Mouse (Mus musculus): ENCODE results near the gene Hist2h3c2. TPM values are rescaled to one million over a fixed set of nuclear protein-coding genes. Genes with fewer than 3 reads are reported as not detected.
"Not testable (repeated sequence)": the region's sequence is repeated elsewhere in the genome, so short reads cannot be mapped to it uniquely, and the experiment has no call there.

Hist2h3c2 gene
- polyA plus RNA-seq, 1 experiment from 2014 or later: 2.5 TPM

GRCm38 (mm10) chr3:96209242-96209641 lies 29.7 kb downstream of the Hist2h3c2 start:
- H3K4me1 ChIP-seq (replicated peaks): 0 out of 2 replicates have a peak, but pooled peaks cover 4% of the 10 kb centered on the region
- no peaks in the 10 kb centered on the region for H3K36me3 ChIP-seq
- no peaks in the 10 kb centered on the region for H3K9me3 ChIP-seq (replicated peaks)
- H3K9ac ChIP-seq: no peak overlapping the region
- no peak overlapping the region for H3K4me2 ChIP-seq
- no peak for ATAC-seq (ENCODE audit: insufficient number of reproducible peaks, low FRiP score)
- WGBS: 20% methylated on average over 15 of the region's 15 CpGs
- no peak overlapping the region for H3K4me3 ChIP-seq
- 0 out of 2 replicates have a peak, but pooled peaks cover 6% of the 10 kb centered on the region for H3K27me3 ChIP-seq (replicated peaks)
- no peak overlapping the region for H3K27ac ChIP-seq (ENCODE audit: poor library complexity, severe bottlenecking)

GRCm38 (mm10) chr3:96207819-96208218 lies 31.1 kb downstream of the Hist2h3c2 start:
- H3K9ac ChIP-seq: no peak overlapping the region
- H3K27ac ChIP-seq (ENCODE audit: poor library complexity, severe bottlenecking): no peak overlapping the region
- 0 out of 2 replicates have a peak, but pooled peaks cover 6% of the 10 kb centered on the region for H3K27me3 ChIP-seq (replicated peaks)
- H3K4me2 ChIP-seq: no peak overlapping the region
- ATAC-seq (ENCODE audit: insufficient number of reproducible peaks, low FRiP score): no peak
- no peaks in the 10 kb centered on the region for H3K9me3 ChIP-seq (replicated peaks)
- H3K4me3 ChIP-seq: no peak overlapping the region
- H3K36me3 ChIP-seq: no peaks in the 10 kb centered on the region
- H3K4me1 ChIP-seq (replicated peaks): 0 out of 2 replicates have a peak, but pooled peaks cover 4% of the 10 kb centered on the region
- WGBS: 73% methylated on average over 3 of the region's 3 CpGs

- 37% methylated on average over 2 of the region's 2 CpGs for WGBS
These were observed 39.2 kb downstream of the Hist2h3c2 start for GRCm38 (mm10) chr3:96199731-96200130.

GRCm38 (mm10) chr3:96198601-96199251 lies 40.2 kb downstream of the Hist2h3c2 start:
- H3K27ac ChIP-seq (ENCODE audit: poor library complexity, severe bottlenecking); H3K27me3 ChIP-seq (replicated peaks); H3K4me3 ChIP-seq; ATAC-seq (ENCODE audit: insufficient number of reproducible peaks, low FRiP score); H3K9me3 ChIP-seq (replicated peaks); H3K9ac ChIP-seq: not testable (repeated sequence)
- peaks cover 21% of the 10 kb centered on the region for H3K36me3 ChIP-seq
- peaks cover 17% of the 10 kb centered on the region; the same call in 1 of the 2 replicates for H3K4me1 ChIP-seq (replicated peaks)
- WGBS: 22% methylated on average over 8 of the region's 8 CpGs
- H3K4me2 ChIP-seq: peak overlapping the region; percentile 99; the same call in 1 of the 2 replicates

More at GRCm38 (mm10) chr3:96199731-96200130, 39.2 kb downstream of the Hist2h3c2 start:
- no peak overlapping the region for H3K27ac ChIP-seq (ENCODE audit: poor library complexity, severe bottlenecking)
- peaks cover 17% of the 10 kb centered on the region; the same call in 1 of the 2 replicates for H3K4me1 ChIP-seq (replicated peaks)
- H3K4me3 ChIP-seq: no peak overlapping the region
- no peak for ATAC-seq (ENCODE audit: insufficient number of reproducible peaks, low FRiP score)
- no peaks in the 10 kb centered on the region; the same call in 1 of the 2 replicates for H3K27me3 ChIP-seq (replicated peaks)
- no peak overlapping the region for H3K9ac ChIP-seq
- no peaks in the 10 kb centered on the region; the same call in 1 of the 2 replicates for H3K9me3 ChIP-seq (replicated peaks)
- H3K36me3 ChIP-seq: peaks cover 11% of the 10 kb centered on the region
- no peak overlapping the region for H3K4me2 ChIP-seq

GRCm38 (mm10) chr3:96198181-96198580 lies 40.7 kb downstream of the Hist2h3c2 start:
- 0 out of 2 replicates have a peak, but pooled peaks have one; percentile 30 for ATAC-seq (ENCODE audit: insufficient number of reproducible peaks, low FRiP score)
- peaks cover 26% of the 10 kb centered on the region for H3K36me3 ChIP-seq
- 4% methylated on average over 6 of the region's 6 CpGs for WGBS
- H3K27ac ChIP-seq (ENCODE audit: poor library complexity, severe bottlenecking): no peak overlapping the region; the same call in 1 of the 2 replicates
- H3K9ac ChIP-seq: peak overlapping the region; percentile 56
- H3K9me3 ChIP-seq (replicated peaks): no peaks in the 10 kb centered on the region; the same call in 1 of the 2 replicates
- H3K4me3 ChIP-seq: peak overlapping the region; percentile 79
- peak overlapping the region; percentile 99 for H3K4me2 ChIP-seq
- H3K27me3 ChIP-seq (replicated peaks): no peaks in the 10 kb centered on the region; the same call in 1 of the 2 replicates
- H3K4me1 ChIP-seq (replicated peaks): peaks cover 17% of the 10 kb centered on the region; the same call in 1 of the 2 replicates

- Histone ChIP-seq H3K4me1 (replicated peaks) (peaks cover 17% of the 10 kb centered on the region; the same call in 1 of the 2 replicates), H3K9ac (peak overlapping the region; percentile 88), H3K4me3 (peak overlapping the region; percentile 79), H3K27me3 (replicated peaks) (no peaks in the 10 kb centered on the region; the same call in 1 of the 2 replicates), H3K9me3 (replicated peaks) (no peaks in the 10 kb centered on the region; the same call in 1 of the 2 replicates), H3K4me2 (peak overlapping the region; percentile 99), H3K36me3 (peaks cover 35% of the 10 kb centered on the region), H3K27ac (ENCODE audit: poor library complexity, severe bottlenecking) (peak overlapping the region; percentile 89)
- peak; percentile 91 for ATAC-seq (ENCODE audit: insufficient number of reproducible peaks, low FRiP score)
- under 1% methylated on average over 50 of the region's 50 CpGs for WGBS
These were observed 41.7 kb downstream of the Hist2h3c2 start for GRCm38 (mm10) chr3:96197129-96197749.

- Histone ChIP-seq H3K9ac (peak overlapping the region; percentile 88), H3K4me1 (replicated peaks) (peaks cover 17% of the 10 kb centered on the region; the same call in 1 of the 2 replicates), H3K4me2 (peak overlapping the region; percentile 99), H3K27me3 (replicated peaks) (no peaks in the 10 kb centered on the region; the same call in 1 of the 2 replicates), H3K36me3 (peaks cover 41% of the 10 kb centered on the region), H3K4me3 (peak overlapping the region; percentile 79), H3K27ac (ENCODE audit: poor library complexity, severe bottlenecking) (peak overlapping the region; percentile 89), H3K9me3 (replicated peaks) (no peaks in the 10 kb centered on the region; the same call in 1 of the 2 replicates)
- no peak for ATAC-seq (ENCODE audit: insufficient number of reproducible peaks, low FRiP score)
- 21% methylated on average over 27 of the region's 27 CpGs for WGBS
These were observed 42.3 kb downstream of the Hist2h3c2 start for GRCm38 (mm10) chr3:96196437-96197128.

- H3K9ac ChIP-seq: no peak overlapping the region
- peaks cover 48% of the 10 kb centered on the region for H3K36me3 ChIP-seq
- ATAC-seq (ENCODE audit: insufficient number of reproducible peaks, low FRiP score): no peak
- no peak overlapping the region for H3K27ac ChIP-seq (ENCODE audit: poor library complexity, severe bottlenecking)
- peaks cover 17% of the 10 kb centered on the region; the same call in 1 of the 2 replicates for H3K4me1 ChIP-seq (replicated peaks)
- no peak overlapping the region for H3K4me3 ChIP-seq
- no peaks in the 10 kb centered on the region; the same call in 1 of the 2 replicates for H3K27me3 ChIP-seq (replicated peaks)
- no peak overlapping the region for H3K4me2 ChIP-seq
- H3K9me3 ChIP-seq (replicated peaks): no peaks in the 10 kb centered on the region; the same call in 1 of the 2 replicates
- 88% methylated on average over 11 of the region's 11 CpGs for WGBS
These were observed 43.2 kb downstream of the Hist2h3c2 start for GRCm38 (mm10) chr3:96195616-96196313.

- no peak overlapping the region for H3K4me3 ChIP-seq
- no peak overlapping the region for H3K4me2 ChIP-seq
- H3K9me3 ChIP-seq (replicated peaks): no peaks in the 10 kb centered on the region; the same call in 1 of the 2 replicates
- H3K4me1 ChIP-seq (replicated peaks): peaks cover 17% of the 10 kb centered on the region; the same call in 1 of the 2 replicates
- no peak for ATAC-seq (ENCODE audit: insufficient number of reproducible peaks, low FRiP score)
- no peaks in the 10 kb centered on the region; the same call in 1 of the 2 replicates for H3K27me3 ChIP-seq (replicated peaks)
- WGBS: 89% methylated on average over 10 of the region's 10 CpGs
- H3K9ac ChIP-seq: no peak overlapping the region
- peaks cover 56% of the 10 kb centered on the region for H3K36me3 ChIP-seq
- no peak overlapping the region for H3K27ac ChIP-seq (ENCODE audit: poor library complexity, severe bottlenecking)
These were observed 44.0 kb downstream of the Hist2h3c2 start for GRCm38 (mm10) chr3:96194966-96195365.

- no peak overlapping the region for H3K27ac ChIP-seq (ENCODE audit: poor library complexity, severe bottlenecking)
- no peak overlapping the region for H3K9ac ChIP-seq
- H3K36me3 ChIP-seq: peaks cover 75% of the 10 kb centered on the region
- 55% methylated on average over 12 of the region's 12 CpGs for WGBS
- H3K4me3 ChIP-seq: no peak overlapping the region
- H3K27me3 ChIP-seq (replicated peaks): no peaks in the 10 kb centered on the region
- ATAC-seq (ENCODE audit: insufficient number of reproducible peaks, low FRiP score): no peak
- no peak overlapping the region for H3K4me2 ChIP-seq
- peaks cover 12% of the 10 kb centered on the region; the same call in 1 of the 2 replicates for H3K4me1 ChIP-seq (replicated peaks)
- no peaks in the 10 kb centered on the region; the same call in 1 of the 2 replicates for H3K9me3 ChIP-seq (replicated peaks)
These were observed 46.0 kb downstream of the Hist2h3c2 start for GRCm38 (mm10) chr3:96192977-96193376.

Measured in heart, embryonic 12.5 days (tissue).